Mouse (Mus musculus) ZHBTc4 (cell line): ENCODE data around the gene Nkx3-2.
A peak's percentile ranks its signal among the peaks of the same experiment; 100 is the strongest.

ENCODE experiments used
- DNase-seq: peaks from one replicate; pipeline ENCODE4 v3.0.0-alpha.2; 2011; ENCODE audit warnings: low read depth, low spot score

Gene Nkx3-2

GRCm38 (mm10) chr5:41762141-41762946 lies 2.0 kb downstream of the Nkx3-2 start:
- DNase-seq = peak; percentile 26

- DNase-seq = peak; percentile 59
Observed at GRCm38 (mm10) chr5:41761509-41762140, 2.7 kb downstream of the Nkx3-2 start.

- peak; percentile 40 for DNase-seq
Observed at GRCm38 (mm10) chr5:41760831-41761508, 3.3 kb downstream of the Nkx3-2 start.

GRCm38 (mm10) chr5:41760071-41760470 lies 4.2 kb downstream of the Nkx3-2 start:
- peak; percentile 70 for DNase-seq

GRCm38 (mm10) chr5:41758671-41759639 lies 5.3 kb downstream of the Nkx3-2 start:
- DNase-seq = no peak

GRCm38 (mm10) chr5:41757338-41757737 lies 7.0 kb downstream of the Nkx3-2 start:
- DNase-seq = no peak

- DNase-seq = no peak
Observed at GRCm38 (mm10) chr5:41756396-41756795, 7.9 kb downstream of the Nkx3-2 start.

GRCm38 (mm10) chr5:41755373-41755960 lies 8.8 kb downstream of the Nkx3-2 start:
- peak; percentile 22 for DNase-seq

GRCm38 (mm10) chr5:41754836-41755235 lies 9.5 kb downstream of the Nkx3-2 start:
- DNase-seq = no peak

GRCm38 (mm10) chr5:41754226-41754775 lies 10.0 kb downstream of the Nkx3-2 start:
- no peak for DNase-seq

- DNase-seq = no peak
Observed at GRCm38 (mm10) chr5:41752721-41753120, 11.6 kb downstream of the Nkx3-2 start.

GRCm38 (mm10) chr5:41744898-41745780 lies 19.2 kb downstream of the Nkx3-2 start:
- peak; percentile 14 for DNase-seq

GRCm38 (mm10) chr5:41744234-41744633 lies 20.1 kb downstream of the Nkx3-2 start:
- peak; percentile 75 for DNase-seq

GRCm38 (mm10) chr5:41738817-41739216 lies 25.5 kb downstream of the Nkx3-2 start:
- DNase-seq = no peak

GRCm38 (mm10) chr5:41737039-41737438 lies 27.3 kb downstream of the Nkx3-2 start:
- no peak for DNase-seq

GRCm38 (mm10) chr5:41727017-41727416 lies 37.3 kb downstream of the Nkx3-2 start:
- DNase-seq = no peak

- DNase-seq = no peak
Observed at GRCm38 (mm10) chr5:41725573-41725972, 38.7 kb downstream of the Nkx3-2 start.
